Mouse (Mus musculus) testis, adult 2 months (tissue): ENCODE measurements around the gene Casq1.

ENCODE experiments used
- CTCF ChIP-seq: fragments of 200-500 bp; IDR thresholded peaks from 2 replicates; pipeline ENCODE4 v1.5.1; 2012; ENCODE audit warnings: low read depth, mild to moderate bottlenecking, inconsistent platforms, low read length, moderate library complexity; ENCODE audit not compliant: control insufficient read depth, insufficient read depth, insufficient replicate concordance
- POLR2A ChIP-seq: fragments of 200-500 bp; IDR thresholded peaks from 2 replicates; pipeline ENCODE4 v1.6.1; 2012; ENCODE audit warnings: low read depth, mild to moderate bottlenecking, inconsistent platforms, low read length, moderate library complexity; ENCODE audit not compliant: control insufficient read depth

GRCm38 (mm10) chr1:172218164-172218910 lies 1.3 kb downstream of the Casq1 start:
- TF ChIP-seq CTCF (no peak), POLR2A (no peak)
